Mouse (Mus musculus) limb, embryonic 12.5 days (tissue): ENCODE results near the gene Higd2a. TPM values are rescaled to one million over a fixed set of nuclear protein-coding genes. Genes with fewer than 3 reads are reported as not detected.

ENCODE experiments used
- ATAC-seq: fragments of 200-750 bp; cut with Nextera tagmentation; 2 replicates; pipeline ENCODE4 v1.8.0; 2017; ENCODE audit warnings: low read depth, moderate TSS enrichment; ENCODE audit not compliant: insufficient number of reproducible peaks, insufficient read depth, low FRiP score, low TSS enrichment
- H3K27ac ChIP-seq: fragments of 300-500 bp; sonication (generic); 2 replicates; pipeline ENCODE4 v1.5.1; 2016; ENCODE audit warnings: mild to moderate bottlenecking, moderate library complexity
- H3K27me3 ChIP-seq: fragments of 300-500 bp; sonication (generic); 2 replicates; pipeline ENCODE4 v1.6.1; 2016; ENCODE audit warnings: mild to moderate bottlenecking, moderate library complexity
- H3K36me3 ChIP-seq: fragments of 300-500 bp; sonication (generic); 2 replicates; pipeline ENCODE4 v1.6.1; 2016; ENCODE audit warnings: mild to moderate bottlenecking, moderate library complexity
- H3K4me1 ChIP-seq: fragments of 300-500 bp; sonication (generic); replicated peaks from 2 replicates; pipeline ENCODE4 v1.6.1; 2016
- H3K4me2 ChIP-seq: fragments of 300-500 bp; sonication (generic); 2 replicates; pipeline ENCODE4 v1.6.1; 2016; ENCODE audit warnings: mild to moderate bottlenecking, moderate library complexity
- H3K4me3 ChIP-seq: fragments of 300-500 bp; sonication (generic); replicated peaks from 2 replicates; pipeline ENCODE4 v1.5.1; 2016; ENCODE audit warnings: mild to moderate bottlenecking
- H3K9ac ChIP-seq: fragments of 300-500 bp; sonication (generic); replicated peaks from 2 replicates; pipeline ENCODE4 v1.6.1; 2016; ENCODE audit warnings: mild to moderate bottlenecking, moderate library complexity
- H3K9me3 ChIP-seq: fragments of 300-500 bp; sonication (generic); 2 replicates; pipeline ENCODE4 v1.6.1; 2016; ENCODE audit warnings: mild to moderate bottlenecking, moderate library complexity
- WGBS: fragments of 180-500 bp; shearing (Covaris S2); methylation state at CpG from one replicate; pipeline ENCODE4 v1.1.7; 2016; 5-methylcytosine and 5-hydroxymethylcytosine counted together
- polyA plus RNA-seq: library from polyadenylated mRNA; unstranded; fragments of >200 nt; fragmentation: Nextera tagmentation; extraction: Ambion mirVana; gene quantifications from 2 replicates; pipeline ENCODE4 v1.2.1, GENCODE M21; 2016

The Higd2a gene
- polyA plus RNA-seq, 1 experiment from 2014 or later = 173 TPM

- no peaks in the 10 kb centered on the region for H3K9me3 ChIP-seq
- no peaks in the 10 kb centered on the region for H3K27me3 ChIP-seq
- no peak overlapping the region; the same call in 1 of the 2 replicates for H3K9ac ChIP-seq
- peaks cover 7% of the 10 kb centered on the region for H3K4me1 ChIP-seq
- H3K4me3 ChIP-seq = peak overlapping the region; percentile 97
- WGBS = 46% methylated on average over 8 of the region's 8 CpGs
- peak overlapping the region; percentile 91 for H3K4me2 ChIP-seq
- H3K36me3 ChIP-seq = peaks cover 30% of the 10 kb centered on the region
- ATAC-seq = 0 out of 2 replicates have a peak, but pooled peaks have one; percentile 2
- no peak overlapping the region for H3K27ac ChIP-seq
These were observed 24.2 kb upstream of the Higd2a start for GRCm38 (mm10) chr13:54565594-54566345.

GRCm38 (mm10) chr13:54568380-54568779, 21.6 kb upstream of the Higd2a start:
- 44% methylated on average over 5 of the region's 5 CpGs for WGBS
- Histone ChIP-seq H3K27ac (no peak overlapping the region), H3K4me2 (no peak overlapping the region)

GRCm38 (mm10) chr13:54569282-54569681, 20.7 kb upstream of the Higd2a start:
- no peaks in the 10 kb centered on the region for H3K36me3 ChIP-seq
- peaks cover 2% of the 10 kb centered on the region for H3K4me1 ChIP-seq
- ATAC-seq = no peak
- H3K4me3 ChIP-seq = no peak overlapping the region
- no peaks in the 10 kb centered on the region for H3K9me3 ChIP-seq
- H3K9ac ChIP-seq = no peak overlapping the region
- H3K27me3 ChIP-seq = peaks cover 9% of the 10 kb centered on the region
- H3K27ac ChIP-seq = no peak overlapping the region
- H3K4me2 ChIP-seq = no peak overlapping the region
- 46% methylated on average over 1 of the region's 1 CpGs for whole genome bisulfite sequencing

More at GRCm38 (mm10) chr13:54568380-54568779, 21.6 kb upstream of the Higd2a start:
- Histone ChIP-seq H3K4me1 (peaks cover 7% of the 10 kb centered on the region), H3K4me3 (no peak overlapping the region), H3K9ac (no peak overlapping the region), H3K36me3 (0 out of 2 replicates have a peak, but pooled peaks cover 4% of the 10 kb centered on the region), H3K9me3 (no peaks in the 10 kb centered on the region), H3K27me3 (peaks cover 6% of the 10 kb centered on the region)
- ATAC-seq = no peak

- no peak overlapping the region for H3K4me2 ChIP-seq
- H3K4me3 ChIP-seq = no peak overlapping the region
These were observed 19.3 kb upstream of the Higd2a start for GRCm38 (mm10) chr13:54570736-54571135.

GRCm38 (mm10) chr13:54571637-54572036, 18.4 kb upstream of the Higd2a start:
- Histone ChIP-seq H3K27me3 (peaks cover 9% of the 10 kb centered on the region), H3K4me2 (no peak overlapping the region), H3K36me3 (peaks cover 7% of the 10 kb centered on the region; the same call in 1 of the 2 replicates), H3K27ac (0 out of 2 replicates have a peak overlapping the region, but pooled peaks have one; percentile 41), H3K9me3 (no peaks in the 10 kb centered on the region), H3K4me1 (peaks cover 9% of the 10 kb centered on the region), H3K9ac (no peak overlapping the region), H3K4me3 (no peak overlapping the region)
- ATAC-seq = no peak
- WGBS = 39% methylated on average over 2 of the region's 2 CpGs

More at GRCm38 (mm10) chr13:54570736-54571135, 19.3 kb upstream of the Higd2a start:
- WGBS = 74% methylated on average over 4 of the region's 4 CpGs
- Histone ChIP-seq H3K27ac (no peak overlapping the region), H3K9me3 (no peaks in the 10 kb centered on the region), H3K36me3 (no peaks in the 10 kb centered on the region), H3K4me1 (peaks cover 1% of the 10 kb centered on the region), H3K27me3 (peaks cover 9% of the 10 kb centered on the region), H3K9ac (no peak overlapping the region)
- no peak for ATAC-seq

- Histone ChIP-seq H3K9me3 (no peaks in the 10 kb centered on the region), H3K9ac (no peak overlapping the region), H3K4me1 (peaks cover 9% of the 10 kb centered on the region), H3K27me3 (peaks cover 9% of the 10 kb centered on the region), H3K4me2 (no peak overlapping the region), H3K36me3 (peaks cover 17% of the 10 kb centered on the region), H3K4me3 (no peak overlapping the region), H3K27ac (no peak overlapping the region)
- ATAC-seq = no peak
- WGBS = 84% methylated on average over 4 of the region's 4 CpGs
These were observed 17.4 kb upstream of the Higd2a start for GRCm38 (mm10) chr13:54572621-54573020.

- Histone ChIP-seq H3K9ac (peak within 1 kb of the TSS; percentile 91), H3K36me3 (peaks cover 40% of the 10 kb centered on the region), H3K4me1 (peaks cover 9% of the 10 kb centered on the region), H3K4me3 (peak within 1 kb of the TSS; percentile 93), H3K27ac (peak within 1 kb of the TSS; percentile 85), H3K4me2 (peak within 1 kb of the TSS; percentile 91), H3K27me3 (peaks cover 9% of the 10 kb centered on the region), H3K9me3 (no peaks in the 10 kb centered on the region)
- under 1% methylated on average over 55 of the region's 55 CpGs for WGBS
- ATAC-seq = peak; percentile 89
These were observed 15.0 kb upstream of the Higd2a start, which contains the start of gene Arl10 for GRCm38 (mm10) chr13:54574854-54575481. Gene Arl10 (plus strand): TSS chr13:54575015.

- Histone ChIP-seq H3K27me3 (peaks cover 9% of the 10 kb centered on the region), H3K4me2 (peak overlapping the region; percentile 91), H3K27ac (peak overlapping the region; percentile 85), H3K9me3 (no peaks in the 10 kb centered on the region), H3K4me1 (peaks cover 9% of the 10 kb centered on the region), H3K36me3 (peaks cover 46% of the 10 kb centered on the region), H3K4me3 (peak overlapping the region; percentile 93), H3K9ac (peak overlapping the region; percentile 91)
- no peak for ATAC-seq
- WGBS = 3% methylated on average over 19 of the region's 19 CpGs
These were observed 14.5 kb upstream of the Higd2a start for GRCm38 (mm10) chr13:54575489-54575888.

GRCm38 (mm10) chr13:54577652-54578507, 12.1 kb upstream of the Higd2a start:
- Histone ChIP-seq H3K36me3 (peaks cover 70% of the 10 kb centered on the region), H3K4me3 (no peak overlapping the region)
- WGBS = 90% methylated on average over 21 of the region's 21 CpGs

GRCm38 (mm10) chr13:54581385-54581784, 8.6 kb upstream of the Higd2a start:
- 81% methylated on average over 2 of the region's 2 CpGs for WGBS
- H3K36me3 ChIP-seq = peaks cover 100% of the 10 kb centered on the region
- H3K4me1 ChIP-seq = peaks cover under 1% of the 10 kb centered on the region; the same call in 1 of the 2 replicates

More at GRCm38 (mm10) chr13:54577652-54578507, 12.1 kb upstream of the Higd2a start:
- Histone ChIP-seq H3K4me2 (no peak overlapping the region), H3K9ac (no peak overlapping the region), H3K9me3 (no peaks in the 10 kb centered on the region), H3K4me1 (peaks cover 9% of the 10 kb centered on the region), H3K27ac (no peak overlapping the region), H3K27me3 (peaks cover 6% of the 10 kb centered on the region)
- ATAC-seq = no peak

More at GRCm38 (mm10) chr13:54581385-54581784, 8.6 kb upstream of the Higd2a start:
- ATAC-seq = no peak
- Histone ChIP-seq H3K4me3 (no peak overlapping the region), H3K27ac (no peak overlapping the region), H3K9me3 (no peaks in the 10 kb centered on the region), H3K9ac (no peak overlapping the region), H3K4me2 (no peak overlapping the region), H3K27me3 (no peaks in the 10 kb centered on the region)
